ENCODE assay signal across 9 mouse cellular contexts in genomic region chr10:39291747-39292198, GRCm38 (mm10).
DNase-seq lines count a peak whose midpoint lies in the region; ATAC-seq lines count a peak whose summit lies in the region.
"Had no signal": no experiment of that assay in that cellular context is flagged by ENCODE, and none has a peak within 500 bp of the region (broad histone marks: within the 10 kb centered on the region; RNA-seq: fewer than 3 reads in every experiment).

No protein-coding gene starts in this region.

- WGBS in hindbrain, embryonic 10.5 days, result 83% methylated on average over 9 of the region's 9 CpGs
- 76% methylated on average over 9 of the region's 9 CpGs for WGBS in hindbrain, embryonic 11.5 days
- WGBS in heart, embryonic 10.5 days, result 79% methylated on average over 9 of the region's 9 CpGs
- WGBS in limb, embryonic 15.5 days, result 57% methylated on average over 9 of the region's 9 CpGs

- no peak for ATAC-seq in hindbrain, embryonic 11.5 days (ENCODE audit: low FRiP score)
- ATAC-seq in common myeloid progenitor, adult 5-6 weeks (replicated peaks; ENCODE audit: low read depth, poor library complexity, severe bottlenecking), result 0 out of 2 replicates have a peak, but pooled peaks have one; percentile 25
- peak; percentile 68 for ATAC-seq in limb, embryonic 15.5 days (ENCODE audit: insufficient number of reproducible peaks, low FRiP score, low TSS enrichment, low read depth)

- peak overlapping the region; percentile 4; the same call in 1 of the 2 replicates for H3K27ac ChIP-seq in hindbrain, embryonic 10.5 days
- H3K27ac ChIP-seq in hindbrain, embryonic 11.5 days (ENCODE audit: low read depth, low read length), result no peak overlapping the region
- peak overlapping the region; percentile 24; the same call in 1 of the 2 replicates for H3K27ac ChIP-seq in heart, embryonic 10.5 days
- peak overlapping the region; percentile 82 for H3K27ac ChIP-seq in limb, embryonic 15.5 days

- peaks cover 36% of the 10 kb centered on the region for H3K4me1 ChIP-seq in hindbrain, embryonic 10.5 days (replicated peaks)
- H3K4me1 ChIP-seq in hindbrain, embryonic 11.5 days (replicated peaks; ENCODE audit: control insufficient read depth, insufficient read depth, low read length), result no peaks in the 10 kb centered on the region
- H3K4me1 ChIP-seq in heart, embryonic 10.5 days, result peaks cover 26% of the 10 kb centered on the region
- peaks cover 38% of the 10 kb centered on the region for H3K4me1 ChIP-seq in limb, embryonic 15.5 days

- no peak for DNase-seq in hindbrain, embryonic 10.5 days (ENCODE audit: low spot score)
- no peak for DNase-seq in hindbrain, embryonic 11.5 days (ENCODE audit: low spot score)
- no peak for DNase-seq in heart, embryonic 10.5 days (ENCODE audit: low spot score)
- peak; percentile 28 for DNase-seq in skeletal muscle tissue, adult 2 months (ENCODE audit: low read depth, low spot score)
- DNase-seq in adrenal gland, adult 2 months, result no peak
- DNase-seq in left cerebral cortex, adult 18-20 months (ENCODE audit: low spot score in 2 of 2), result no peak

- no peak overlapping the region for H3K4me3 ChIP-seq in hindbrain, embryonic 10.5 days
- no peak overlapping the region for H3K4me3 ChIP-seq in hindbrain, embryonic 11.5 days (ENCODE audit: low read depth, low read length)
- no peak overlapping the region for H3K4me3 ChIP-seq in heart, embryonic 10.5 days
- H3K4me3 ChIP-seq in limb, embryonic 15.5 days, result no peak overlapping the region
- H3K4me3 ChIP-seq: megakaryocyte, embryonic 14.5 days had no signal

- H3K9ac ChIP-seq in hindbrain, embryonic 11.5 days (ENCODE audit: low read depth, low read length), result no peak overlapping the region
- no peak overlapping the region for H3K9ac ChIP-seq in limb, embryonic 15.5 days

- peaks cover 7% of the 10 kb centered on the region; the same call in 1 of the 2 replicates for H3K9me3 ChIP-seq in hindbrain, embryonic 10.5 days
- H3K9me3 ChIP-seq in hindbrain, embryonic 11.5 days (ENCODE audit: control insufficient read depth, low read length), result no peaks in the 10 kb centered on the region
- H3K9me3 ChIP-seq in heart, embryonic 10.5 days, result no peaks in the 10 kb centered on the region
- no peaks in the 10 kb centered on the region for H3K9me3 ChIP-seq in limb, embryonic 15.5 days

- no peaks in the 10 kb centered on the region for H3K36me3 ChIP-seq in hindbrain, embryonic 10.5 days
- no peaks in the 10 kb centered on the region for H3K36me3 ChIP-seq in hindbrain, embryonic 11.5 days (ENCODE audit: control insufficient read depth, insufficient read depth, low read length)
- no peaks in the 10 kb centered on the region for H3K36me3 ChIP-seq in heart, embryonic 10.5 days
- no peaks in the 10 kb centered on the region for H3K36me3 ChIP-seq in limb, embryonic 15.5 days

- no peak overlapping the region for H3K4me2 ChIP-seq in hindbrain, embryonic 11.5 days (replicated peaks; ENCODE audit: low read depth, low read length)
- no peak overlapping the region for H3K4me2 ChIP-seq in limb, embryonic 15.5 days

- H3K27me3 ChIP-seq in hindbrain, embryonic 10.5 days (ENCODE audit: insufficient read depth, poor library complexity, severe bottlenecking), result no peaks in the 10 kb centered on the region
- H3K27me3 ChIP-seq in hindbrain, embryonic 11.5 days (ENCODE audit: control insufficient read depth, insufficient read depth, low read length), result no peaks in the 10 kb centered on the region
- no peaks in the 10 kb centered on the region for H3K27me3 ChIP-seq in heart, embryonic 10.5 days (ENCODE audit: insufficient read depth, poor library complexity, severe bottlenecking)
- H3K27me3 ChIP-seq in limb, embryonic 15.5 days, result no peaks in the 10 kb centered on the region
